Mouse (Mus musculus): ENCODE measurements around the gene Pfn1.

Gene Pfn1

GRCm38 (mm10) chr11:70641241-70641640, 13.2 kb downstream of the Pfn1 start:
- CTCF ChIA-PET: no interaction called here

DNA sequence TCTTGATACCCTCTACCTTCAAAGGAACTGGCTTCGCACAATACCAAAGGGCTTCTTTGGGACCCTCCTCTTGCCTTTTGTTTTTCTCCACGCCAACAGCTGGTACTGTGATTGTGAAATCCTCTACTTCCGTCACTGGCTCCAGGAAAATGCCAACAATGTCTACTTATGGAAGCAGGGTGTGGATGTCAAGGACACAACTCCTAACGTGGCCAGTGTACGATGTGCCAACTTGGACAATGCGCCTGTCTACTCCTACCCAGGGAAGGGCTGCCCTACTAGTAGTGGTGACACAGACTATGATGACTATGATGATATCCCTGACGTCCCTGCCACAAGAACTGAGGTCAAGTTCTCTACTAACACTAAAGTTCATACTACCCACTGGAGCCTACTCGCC, 14.5 kb downstream of the Pfn1 start:
- CTCF ChIA-PET: interaction anchor here (0.5 to 0.7 kb wide), 2 partner anchors 133 to 150 kb away, joined by 3 read pairs; no protein-coding TSS in a partner anchor

GRCm38 (mm10) chr11:70638714-70639278, 15.6 kb downstream of the Pfn1 start, which contains the start of gene Gp1ba:
TSS of gene Gp1ba (plus strand) at chr11:70639122.
- CTCF ChIA-PET: interaction anchor here (0.6 kb wide), 1 partner anchor 117 kb away, joined by 4 read pairs; no protein-coding TSS in a partner anchor

DNA sequence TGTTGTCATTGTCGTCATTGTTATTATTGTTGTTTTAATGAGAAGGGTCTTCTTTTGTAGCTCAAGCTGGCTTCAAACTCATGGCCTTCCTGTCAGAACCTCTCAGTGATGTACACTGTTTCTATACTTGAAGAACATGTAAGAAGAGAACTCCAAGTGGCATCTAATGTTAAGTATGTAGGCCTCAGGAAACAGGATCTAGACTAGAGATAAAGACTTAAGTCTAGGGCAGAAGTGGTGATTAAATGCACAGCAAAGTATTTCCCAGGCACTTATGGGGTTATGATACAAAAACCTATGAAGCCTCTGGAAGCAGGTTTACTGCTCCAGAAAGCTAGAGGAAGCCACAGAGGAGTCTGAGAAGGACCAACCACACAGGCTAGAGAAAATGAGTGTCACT, 16.2 kb downstream of the Pfn1 start:
- CTCF ChIA-PET: no interaction called here

DNA sequence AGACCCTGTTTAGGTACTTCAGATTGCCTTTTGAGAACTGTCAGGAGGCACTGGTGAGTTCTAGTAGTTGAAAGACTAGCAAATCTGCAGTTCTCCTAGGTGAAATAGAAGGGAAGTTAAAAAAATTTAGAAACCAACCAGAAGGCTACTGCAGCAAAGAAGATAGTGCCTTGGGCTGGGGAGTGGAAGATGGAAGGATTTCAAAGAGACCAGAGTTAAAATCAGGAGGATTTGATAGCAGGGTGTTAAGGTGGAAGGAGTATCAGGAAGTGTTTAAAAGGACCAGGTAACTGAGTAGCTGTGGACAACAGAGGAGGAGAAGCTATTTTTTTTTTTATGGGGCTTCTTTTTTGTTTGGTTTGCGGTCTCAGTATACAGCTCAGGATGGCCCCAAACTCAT, 16.7 kb downstream of the Pfn1 start:
- CTCF ChIA-PET: no interaction called here

DNA sequence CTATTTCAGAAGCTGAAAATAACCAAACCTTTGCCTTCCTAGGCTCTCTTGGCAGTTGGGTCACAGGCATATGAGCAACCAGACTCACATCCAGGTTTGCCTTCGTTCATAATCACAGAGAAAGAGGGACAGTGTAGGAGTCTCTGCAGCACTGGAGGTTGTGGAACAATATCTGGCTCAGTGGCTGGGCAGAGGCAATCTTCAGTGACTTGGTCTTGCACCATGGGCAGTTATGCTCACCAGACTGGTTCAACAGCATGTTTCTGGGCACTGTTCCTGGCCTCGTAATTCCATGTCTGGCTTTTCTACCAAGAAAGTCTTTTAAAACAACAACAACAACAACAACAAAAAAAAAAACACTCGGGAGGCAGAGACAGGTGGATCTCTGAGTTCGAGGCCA, 18.8 kb downstream of the Pfn1 start:
- CTCF ChIA-PET: no interaction called here

DNA sequence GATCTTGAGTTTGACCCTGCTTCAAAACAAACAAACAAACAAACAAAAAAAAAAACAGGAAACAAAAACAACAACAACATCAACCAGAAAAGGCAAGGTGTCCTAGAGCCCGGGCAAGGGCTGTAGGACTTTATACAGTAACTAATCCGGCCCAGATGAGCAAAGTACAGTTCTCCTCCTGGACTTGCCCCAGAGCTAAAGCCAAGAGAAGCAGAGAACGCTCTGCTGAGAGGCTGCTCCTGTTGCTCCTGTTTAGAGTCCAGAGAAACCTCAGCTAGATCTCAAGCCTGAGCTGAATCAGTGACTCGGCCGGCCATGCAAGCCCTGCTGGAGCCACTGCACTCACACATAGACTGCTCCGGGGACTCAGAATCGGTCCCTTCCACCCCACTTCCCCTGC, 24.3 kb downstream of the Pfn1 start:
- CTCF ChIA-PET: interaction anchor here (0.9 to 1.1 kb wide), 2 partner anchors 127 to 216 kb away, joined by 3 to 10 read pairs; no protein-coding TSS in a partner anchor

DNA sequence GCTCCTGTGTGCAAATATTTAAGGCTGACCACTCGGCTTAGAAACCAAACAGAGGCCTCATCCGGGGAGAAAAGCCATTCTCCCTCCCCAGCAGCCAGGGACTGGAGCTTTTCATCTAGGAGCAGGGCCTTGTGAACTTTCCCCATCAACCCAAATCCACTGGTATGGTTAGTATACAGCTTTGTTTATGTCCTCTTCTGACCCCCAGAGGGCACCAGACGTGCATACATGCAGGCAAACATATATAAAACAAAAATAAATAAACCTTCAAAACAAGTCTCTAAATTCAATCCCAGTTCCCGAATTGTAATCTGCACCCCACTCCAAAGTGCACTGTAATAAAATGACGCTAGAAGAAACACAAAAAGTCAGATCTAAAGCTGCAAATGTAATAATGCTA, 24.9 kb downstream of the Pfn1 start:
- CTCF ChIA-PET: interaction anchor here (0.7 to 1.3 kb wide), 4 partner anchors 75 to 216 kb away, joined by 3 to 10 read pairs (median 3); no protein-coding TSS in a partner anchor

DNA sequence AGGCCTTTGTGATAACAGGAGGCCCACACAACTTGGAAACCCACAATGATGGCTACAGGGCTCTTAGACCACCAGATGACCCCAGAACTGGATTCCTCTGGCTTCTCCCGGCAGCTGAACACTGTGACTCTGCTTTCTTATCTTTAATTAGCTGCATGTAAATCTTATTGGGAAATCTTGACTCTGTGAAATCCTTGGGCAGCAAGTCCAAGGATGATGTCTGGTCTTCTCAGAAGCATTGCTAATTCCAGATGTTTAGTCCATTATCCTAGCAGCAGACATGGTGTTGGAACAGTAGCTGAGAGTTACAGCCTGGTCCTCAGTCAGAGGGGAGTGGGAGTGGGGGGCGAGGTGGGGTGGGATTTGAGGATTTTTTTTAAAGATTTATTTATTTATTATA, 26.0 kb downstream of the Pfn1 start:
- CTCF ChIA-PET: interaction anchor here (1.0 to 1.3 kb wide), 2 partner anchors 76 to 128 kb away, joined by 3 read pairs; no protein-coding TSS in a partner anchor

GRCm38 (mm10) chr11:70626877-70627276, 27.6 kb downstream of the Pfn1 start:
- CTCF ChIA-PET: no interaction called here

DNA sequence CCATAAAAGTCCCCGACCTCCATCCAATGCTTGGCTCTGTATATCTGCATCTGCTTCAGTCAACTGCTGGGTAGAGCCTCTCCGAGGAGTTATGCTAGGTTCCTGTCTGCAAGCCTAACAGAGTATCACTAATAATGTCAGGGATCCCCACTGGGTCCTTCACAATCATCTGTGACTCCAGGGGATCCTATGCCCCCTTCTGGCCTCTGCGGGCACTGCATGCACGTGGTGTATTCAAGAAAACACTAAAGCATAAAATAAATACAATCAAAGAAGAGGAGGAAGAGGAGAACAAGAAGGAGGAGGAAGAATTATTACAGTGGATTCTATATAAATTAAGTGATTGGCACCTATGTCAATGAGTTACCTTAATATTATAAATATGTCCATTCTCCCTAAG, 29.0 kb downstream of the Pfn1 start:
- CTCF ChIA-PET: interaction anchor here (0.6 to 1.2 kb wide), 3 partner anchors 10 to 210 kb away, joined by 3 to 8 read pairs (median 3); partner anchors contain the start of genes 4930544D05Rik and Rnf167

DNA sequence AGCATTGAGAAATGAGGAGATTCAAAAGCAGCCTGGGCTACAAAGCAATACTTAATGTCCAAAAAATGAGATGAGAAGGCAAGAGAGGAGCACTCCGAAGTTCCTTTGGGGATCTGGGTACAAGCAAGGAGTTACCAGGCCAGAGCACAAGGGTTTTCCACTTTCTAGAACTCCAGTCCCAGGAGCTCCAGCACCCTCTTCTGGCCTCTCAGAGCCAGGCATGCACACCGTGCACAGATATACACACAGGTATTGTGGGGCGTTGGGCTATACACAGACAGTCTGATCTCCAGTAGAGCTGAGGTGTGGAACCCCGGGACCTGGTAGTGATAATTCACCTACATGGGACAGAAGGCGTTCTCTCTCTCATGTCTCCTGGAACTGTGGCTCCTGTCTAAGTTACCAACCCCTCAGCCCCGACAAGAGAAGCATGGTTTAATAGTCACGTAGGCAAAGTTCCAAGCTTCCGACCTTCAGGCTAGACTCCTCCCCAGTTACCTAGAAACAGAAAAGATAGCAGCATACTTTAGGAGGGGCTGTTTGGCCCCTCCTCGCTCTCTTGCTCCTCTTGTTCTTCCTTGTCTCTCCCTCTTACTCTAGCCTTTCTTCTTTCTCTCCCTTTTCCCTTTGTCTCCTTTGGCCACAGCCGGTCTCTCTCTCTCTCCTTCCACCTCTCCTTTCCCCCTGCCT, 31.2 kb downstream of the Pfn1 start:
- CTCF ChIA-PET: interaction anchor here (0.6 to 0.7 kb wide), 2 partner anchors 142 to 1152 kb away, joined by 3 read pairs; no protein-coding TSS in a partner anchor

- CTCF ChIA-PET: no interaction called here
These were observed 32.3 kb downstream of the Pfn1 start for GRCm38 (mm10) chr11:70621972-70622814.

DNA sequence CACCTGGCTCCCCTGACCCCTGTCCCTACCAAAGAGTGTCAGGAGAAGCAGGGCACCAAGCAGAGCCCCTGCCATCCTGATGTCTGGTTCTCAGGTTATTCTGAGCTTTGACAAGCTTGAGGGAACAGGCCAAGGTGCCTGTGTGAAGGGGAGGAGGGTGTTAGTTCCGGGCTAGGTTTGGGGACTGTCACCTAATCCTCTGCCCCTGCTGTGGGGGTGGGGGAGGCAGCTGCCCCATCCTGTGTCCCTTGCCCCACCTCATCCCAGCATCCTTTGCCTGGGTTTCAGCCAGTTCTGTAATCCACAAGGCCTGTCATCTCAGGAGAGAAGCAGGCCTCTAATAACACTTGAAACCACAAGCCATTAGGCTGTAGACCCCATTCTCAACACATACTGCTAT, 35.3 kb downstream of the Pfn1 start, which contains the start of gene Chrne:
Gene Chrne, minus strand, starts transcription at position 116 of the 400 bp plus-strand sequence.
- CTCF ChIA-PET: no interaction called here

- CTCF ChIA-PET: interaction anchor here (0.6 to 1.4 kb wide), 2 partner anchors 9 to 211 kb away, joined by 3 read pairs; no protein-coding TSS in a partner anchor
These were observed 38.8 kb downstream of the Pfn1 start, which contains the start of gene 4930544D05Rik for GRCm38 (mm10) chr11:70615516-70616093. TSS of gene 4930544D05Rik (plus strand) at chr11:70615848.

DNA sequence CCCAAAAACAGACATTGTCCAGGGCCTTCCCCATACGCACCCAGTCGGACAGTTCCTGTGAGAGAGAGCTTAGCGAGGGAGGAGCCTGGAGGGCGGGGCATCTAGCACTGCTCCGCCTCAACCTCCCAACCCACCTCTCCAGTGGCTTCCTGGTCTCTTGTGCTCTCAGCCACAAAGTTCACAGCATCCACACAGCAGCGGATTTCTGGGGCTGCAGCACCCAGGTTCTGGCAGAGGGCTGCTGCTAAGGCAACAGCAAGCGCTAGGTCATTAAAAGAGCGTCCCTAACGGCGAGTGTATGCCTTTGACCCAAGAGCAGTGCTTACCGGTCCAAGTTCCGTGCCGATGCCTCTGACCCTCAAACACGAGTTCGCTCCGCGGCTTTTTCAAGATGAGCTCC, 39.4 kb downstream of the Pfn1 start:
- CTCF ChIA-PET: interaction anchor here (1.4 kb wide), 1 partner anchor 10 kb away, joined by 3 read pairs; no protein-coding TSS in a partner anchor

- CTCF ChIA-PET: no interaction called here
These were observed 41.9 kb downstream of the Pfn1 start for GRCm38 (mm10) chr11:70612505-70612904.

GRCm38 (mm10) chr11:70610752-70611151, 43.7 kb downstream of the Pfn1 start:
- CTCF ChIA-PET: interaction anchor here (0.6 kb wide), 1 partner anchor 10 kb away, joined by 6 read pairs; no protein-coding TSS in a partner anchor

- CTCF ChIA-PET: no interaction called here
These were observed 45.9 kb downstream of the Pfn1 start for GRCm38 (mm10) chr11:70608381-70609066.

DNA sequence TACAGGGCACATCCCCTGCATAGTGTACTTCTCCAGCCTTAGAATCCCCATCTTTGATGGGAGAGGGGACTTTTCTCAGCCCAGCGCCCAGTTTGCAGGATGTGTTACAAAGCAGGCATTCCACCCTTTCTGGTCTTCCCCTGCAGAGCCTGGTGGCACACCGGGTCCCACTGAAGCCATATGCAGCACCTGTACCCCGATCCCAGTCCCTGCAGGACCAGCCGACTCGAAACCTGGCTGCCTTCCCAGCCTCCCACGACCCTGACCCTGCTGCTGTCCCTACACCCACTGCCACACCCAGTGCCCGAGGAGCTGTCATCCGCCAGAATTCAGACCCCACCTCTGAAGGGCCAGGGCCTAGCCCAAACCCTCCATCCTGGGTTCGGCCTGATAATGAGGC, 46.8 kb downstream of the Pfn1 start:
- CTCF ChIA-PET: no interaction called here

- CTCF ChIA-PET: no interaction called here
These were observed 47.7 kb downstream of the Pfn1 start for GRCm38 (mm10) chr11:70606717-70607116.

Measured in spleen, embryonic (tissue).